Mouse (Mus musculus) stomach, postnatal 0 days (tissue): ENCODE results near the gene Ing2.

ENCODE experiments used
- CTCF ChIP-seq: IDR thresholded peaks from 2 replicates; pipeline ENCODE4 v1.5.1; 2016; ENCODE audit warnings: antibody characterized with exemption, low read depth, mild to moderate bottlenecking, moderate library complexity
- EP300 ChIP-seq: optimal IDR thresholded peaks from 2 replicates; pipeline ENCODE3; 2016; ENCODE audit warnings: antibody characterized with exemption

DNA sequence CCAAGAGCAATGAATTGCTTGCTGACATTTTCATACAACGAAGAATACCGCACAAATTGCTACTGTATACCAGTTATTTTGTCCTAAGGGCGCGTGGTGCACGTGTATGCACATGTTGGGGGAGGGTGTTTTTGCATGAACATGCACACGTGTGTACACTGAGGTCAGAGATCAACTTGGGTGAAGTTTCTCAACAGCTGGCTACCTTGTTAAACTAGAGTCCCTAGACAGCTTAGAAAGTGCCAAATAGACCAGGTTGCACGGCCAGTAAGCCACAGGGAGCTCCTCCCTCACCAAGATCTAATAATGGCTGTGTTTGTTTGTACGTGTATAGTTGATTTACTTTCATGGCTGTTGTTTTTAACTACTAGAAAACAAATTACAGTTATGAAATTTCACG is 25.8 kb downstream of the Ing2 start:
- TF ChIP-seq CTCF (no peak), EP300 (no peak)
